Mouse (Mus musculus) hindbrain, embryonic 10.5 days (tissue): ENCODE data around the gene Plb1. TPM values are rescaled to one million over a fixed set of nuclear protein-coding genes. Genes with fewer than 3 reads are reported as not detected.

ENCODE experiments used
- DNase-seq: peaks from one replicate; pipeline ENCODE4 v3.0.0-alpha.2; 2017; ENCODE audit warnings: low spot score
- H3K27ac ChIP-seq: fragments of 300-500 bp; sonication (generic); 2 replicates; pipeline ENCODE4 v1.5.1; 2016; ENCODE audit warnings: mild to moderate bottlenecking, moderate library complexity
- H3K27me3 ChIP-seq: fragments of 300-500 bp; sonication (generic); 2 replicates; pipeline ENCODE4 v1.6.1; 2016; ENCODE audit warnings: mild to moderate bottlenecking; ENCODE audit not compliant: poor library complexity, insufficient read depth, severe bottlenecking
- H3K36me3 ChIP-seq: fragments of 300-500 bp; sonication (generic); 2 replicates; pipeline ENCODE4 v1.6.1; 2016; ENCODE audit warnings: mild to moderate bottlenecking, moderate library complexity
- H3K4me1 ChIP-seq: fragments of 300-500 bp; sonication (generic); replicated peaks from 2 replicates; pipeline ENCODE4 v1.6.1; 2016; ENCODE audit warnings: mild to moderate bottlenecking
- H3K4me3 ChIP-seq: fragments of 300-500 bp; sonication (generic); 2 replicates; pipeline ENCODE4 v1.5.1; 2016; ENCODE audit warnings: mild to moderate bottlenecking, moderate library complexity
- H3K9me3 ChIP-seq: fragments of 300-500 bp; sonication (generic); 2 replicates; pipeline ENCODE4 v1.6.1; 2016; ENCODE audit warnings: mild to moderate bottlenecking, moderate library complexity
- WGBS: fragments of 180-500 bp; shearing (Covaris S2); methylation state at CpG from one replicate; pipeline ENCODE4 v1.1.7; 2016; 5-methylcytosine and 5-hydroxymethylcytosine counted together
- polyA plus RNA-seq: library from polyadenylated mRNA; unstranded; fragments of >200 nt; fragmentation: Nextera tagmentation; extraction: Ambion mirVana; gene quantifications from 2 replicates; pipeline ENCODE4 v1.2.1, GENCODE M21; 2016

Gene Plb1
- polyA plus RNA-seq, 1 experiment from 2014 or later, result 0.16 TPM

DNA sequence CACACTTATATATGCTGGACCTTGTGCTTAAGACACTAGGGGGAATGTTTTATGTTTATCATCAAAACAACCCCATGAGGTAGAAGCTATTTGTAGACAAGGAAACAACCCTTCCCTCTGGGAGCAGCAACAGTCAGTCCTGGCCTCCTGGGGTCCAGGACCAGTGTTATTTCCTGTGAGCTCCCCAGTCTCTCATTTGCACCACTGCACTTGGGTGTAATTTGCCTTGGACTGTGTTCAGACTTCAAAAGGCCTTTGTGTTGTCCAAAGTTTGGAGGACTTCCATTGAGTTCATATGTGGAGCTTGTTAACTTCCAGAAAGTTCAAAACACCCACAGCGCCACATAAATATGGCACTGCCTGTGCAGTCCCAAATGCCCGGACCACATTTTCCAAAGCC is 180.6 kb downstream of the Plb1 start:
- H3K27ac ChIP-seq, result no peak overlapping the region; the same call in 1 of the 2 replicates
- H3K4me1 ChIP-seq, result peaks cover 13% of the 10 kb centered on the region
- no peak overlapping the region for H3K4me3 ChIP-seq
- no peaks in the 10 kb centered on the region for H3K27me3 ChIP-seq
- no peaks in the 10 kb centered on the region for H3K9me3 ChIP-seq
- DNase-seq, result no peak
- H3K36me3 ChIP-seq, result no peaks in the 10 kb centered on the region
- 76% methylated on average over 2 of the region's 2 CpGs for WGBS

DNA sequence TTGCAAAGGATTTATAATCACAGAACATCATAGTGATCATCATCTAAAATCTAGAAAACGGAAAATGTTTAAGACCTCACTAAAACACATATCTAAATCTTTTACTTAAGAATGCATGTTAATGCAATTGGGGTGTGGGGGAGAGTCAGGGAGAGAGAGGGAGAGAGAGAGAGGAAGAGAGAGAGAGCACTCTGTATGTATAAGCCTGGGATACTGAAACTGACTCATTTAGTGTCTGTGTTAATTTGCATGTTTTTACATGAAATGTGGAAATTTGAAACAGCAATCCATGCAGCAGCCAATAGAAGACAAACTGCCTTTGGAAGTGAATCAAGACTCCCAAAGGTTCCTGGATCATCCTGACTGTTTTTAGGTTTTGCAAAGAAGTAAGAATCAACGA is 181.1 kb downstream of the Plb1 start:
- WGBS, result 72% methylated on average over 2 of the region's 2 CpGs
- Histone ChIP-seq H3K36me3 (no peaks in the 10 kb centered on the region), H3K9me3 (no peaks in the 10 kb centered on the region), H3K4me3 (no peak overlapping the region), H3K27ac (no peak overlapping the region), H3K27me3 (no peaks in the 10 kb centered on the region), H3K4me1 (peaks cover 13% of the 10 kb centered on the region)
- DNase-seq, result no peak

GRCm38 (mm10) chr5:32414461-32414985 is 182.0 kb downstream of the Plb1 start:
- 84% methylated on average over 5 of the region's 5 CpGs for WGBS
- no peak overlapping the region for H3K4me3 ChIP-seq

DNA sequence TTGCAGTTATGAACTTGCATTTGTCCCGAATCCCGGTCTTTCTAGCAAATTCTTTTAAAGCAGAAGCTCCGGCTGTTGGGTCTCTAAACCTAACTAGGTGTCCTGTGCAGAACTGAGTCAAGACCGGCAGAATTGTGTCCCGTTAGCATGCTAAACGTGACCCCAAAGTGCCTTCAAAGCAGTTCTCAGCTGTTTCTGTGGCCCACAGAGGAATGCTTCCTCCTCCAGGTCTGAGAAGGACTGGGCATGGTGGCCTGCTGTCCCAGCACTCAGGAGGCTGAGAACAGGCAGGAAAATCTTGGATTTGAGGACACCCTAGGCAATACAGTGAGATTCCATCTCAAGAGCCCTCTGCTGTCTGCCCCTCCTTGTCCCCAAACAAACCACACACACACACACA is 183.0 kb downstream of the Plb1 start:
- Histone ChIP-seq H3K27ac (no peak overlapping the region), H3K4me3 (no peak overlapping the region), H3K36me3 (no peaks in the 10 kb centered on the region), H3K4me1 (peaks cover 13% of the 10 kb centered on the region), H3K27me3 (no peaks in the 10 kb centered on the region), H3K9me3 (no peaks in the 10 kb centered on the region)
- WGBS, result 86% methylated on average over 6 of the region's 6 CpGs
- DNase-seq, result no peak

More at GRCm38 (mm10) chr5:32414461-32414985, 182.0 kb downstream of the Plb1 start:
- Histone ChIP-seq H3K27me3 (no peaks in the 10 kb centered on the region), H3K36me3 (no peaks in the 10 kb centered on the region), H3K4me1 (peaks cover 13% of the 10 kb centered on the region), H3K9me3 (no peaks in the 10 kb centered on the region), H3K27ac (no peak overlapping the region; the same call in 1 of the 2 replicates)
- no peak for DNase-seq

Other genes with a start within 250 kb of the Plb1 start
- gene Fosl2, start 96.9 kb upstream of the Plb1 start, polyA plus RNA-seq, result 0.42 and 0.55 TPM in 2 replicates
- 148 and 198 TPM in 2 replicates for gene Ppp1cb, start 226.1 kb downstream of the Plb1 start, polyA plus RNA-seq